Mouse (Mus musculus): ENCODE measurements around the gene Nsun2. TPM values are rescaled to one million over a fixed set of nuclear protein-coding genes. Genes with fewer than 3 reads are reported as not detected.
"Not testable (repeated sequence)": the region's sequence is repeated elsewhere in the genome, so short reads cannot be mapped to it uniquely, and the experiment has no call there.

Gene Nsun2
- polyA plus RNA-seq, 1 experiment from 2014 or later: 82.0 TPM

GRCm38 (mm10) chr13:69562654-69563574, 29.4 kb downstream of the Nsun2 start:
- Histone ChIP-seq H3K4me3 (replicated peaks; ENCODE audit: low read depth, low read length) (no peak overlapping the region), H3K27ac (no peak overlapping the region), H3K4me1 (replicated peaks; ENCODE audit: insufficient read depth, low read length) (0 out of 2 replicates have a peak, but pooled peaks cover 3% of the 10 kb centered on the region), H3K9me3 (replicated peaks; ENCODE audit: low read length) (no peaks in the 10 kb centered on the region), H3K36me3 (ENCODE audit: insufficient read depth, low read length) (no peaks in the 10 kb centered on the region), H3K9ac (ENCODE audit: low read depth, low read length) (no peak overlapping the region), H3K27me3 (ENCODE audit: insufficient read depth, low read length) (no peaks in the 10 kb centered on the region), H3K4me2 (ENCODE audit: low read length) (no peak overlapping the region)
- peak; percentile 55 for DNase-seq (ENCODE audit: low spot score)
- TF ChIP-seq CTCF (IDR thresholded peaks at IDR 0.05; ENCODE audit: low read depth): no peak
- peak; percentile 69 for ATAC-seq (replicated peaks; ENCODE audit: low FRiP score, low read depth)
- WGBS: 35% methylated on average over 12 of the region's 12 CpGs

- WGBS: 36% methylated on average over 3 of the region's 3 CpGs
- Histone ChIP-seq H3K27ac (no peak overlapping the region), H3K27me3 (ENCODE audit: insufficient read depth, low read length) (no peaks in the 10 kb centered on the region), H3K36me3 (ENCODE audit: insufficient read depth, low read length) (no peaks in the 10 kb centered on the region), H3K4me3 (replicated peaks; ENCODE audit: low read depth, low read length) (no peak overlapping the region), H3K9ac (ENCODE audit: low read depth, low read length) (no peak overlapping the region), H3K4me1 (replicated peaks; ENCODE audit: insufficient read depth, low read length) (0 out of 2 replicates have a peak, but pooled peaks cover 3% of the 10 kb centered on the region), H3K9me3 (replicated peaks; ENCODE audit: low read length) (no peaks in the 10 kb centered on the region), H3K4me2 (ENCODE audit: low read length) (no peak overlapping the region)
- no peak for TF ChIP-seq CTCF (IDR thresholded peaks at IDR 0.05; ENCODE audit: low read depth)
- DNase-seq (ENCODE audit: low spot score): no peak
- ATAC-seq (replicated peaks; ENCODE audit: low FRiP score, low read depth): no peak
These were observed 30.4 kb downstream of the Nsun2 start for GRCm38 (mm10) chr13:69563905-69564304.

DNA sequence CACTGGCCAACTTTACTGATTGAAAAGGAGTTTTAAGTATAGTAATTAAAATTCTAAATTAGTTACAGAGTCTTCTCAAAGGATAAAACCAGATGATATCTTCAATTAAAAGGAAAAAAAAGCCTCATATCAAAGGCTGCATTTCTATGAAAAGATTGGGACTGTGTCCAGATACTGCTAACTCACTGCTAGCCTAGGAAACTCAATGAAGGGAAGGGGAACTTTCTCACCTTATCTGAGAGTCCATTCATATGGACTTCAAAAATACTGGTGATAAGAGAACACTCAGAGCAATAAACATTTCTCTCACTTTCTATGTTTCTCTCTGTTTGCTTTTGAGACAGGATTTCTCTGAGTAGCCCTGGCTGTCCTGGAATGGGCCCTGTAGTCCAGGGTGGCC, 31.0 kb downstream of the Nsun2 start:
- Histone ChIP-seq H3K27me3 (ENCODE audit: insufficient read depth, low read length) (no peaks in the 10 kb centered on the region), H3K9me3 (replicated peaks; ENCODE audit: low read length) (no peaks in the 10 kb centered on the region), H3K4me1 (replicated peaks; ENCODE audit: insufficient read depth, low read length) (0 out of 2 replicates have a peak, but pooled peaks cover 3% of the 10 kb centered on the region), H3K27ac (no peak overlapping the region), H3K4me2 (ENCODE audit: low read length) (no peak overlapping the region), H3K4me3 (replicated peaks; ENCODE audit: low read depth, low read length) (no peak overlapping the region), H3K36me3 (ENCODE audit: insufficient read depth, low read length) (no peaks in the 10 kb centered on the region), H3K9ac (ENCODE audit: low read depth, low read length) (no peak overlapping the region)
- no peak for TF ChIP-seq CTCF (IDR thresholded peaks at IDR 0.05; ENCODE audit: low read depth)
- no peak for DNase-seq (ENCODE audit: low spot score)
- ATAC-seq (replicated peaks; ENCODE audit: low FRiP score, low read depth): no peak

DNA sequence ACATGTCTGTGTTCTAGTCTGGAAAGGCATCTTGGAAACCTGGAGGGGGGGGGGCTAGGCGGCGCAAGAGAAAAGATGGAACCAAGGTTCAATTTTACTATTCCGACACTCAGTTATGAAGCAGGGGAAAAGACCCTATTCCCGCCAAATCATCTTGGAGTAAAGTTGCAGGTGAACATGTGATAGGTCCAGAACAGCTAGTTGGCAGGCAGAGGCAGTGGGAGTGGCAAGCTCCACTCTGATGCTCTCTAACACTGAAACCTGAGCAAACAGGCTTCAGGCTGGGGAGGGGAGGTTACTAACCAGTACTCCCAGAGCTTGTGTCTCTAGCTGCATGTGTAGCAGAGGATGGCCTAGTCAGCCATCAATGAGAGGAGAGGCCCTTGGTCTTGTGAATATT, 31.9 kb downstream of the Nsun2 start:
- not testable (repeated sequence) for H3K36me3 ChIP-seq (ENCODE audit: insufficient read depth, low read length); H3K27me3 ChIP-seq (ENCODE audit: insufficient read depth, low read length); H3K4me1 ChIP-seq (replicated peaks; ENCODE audit: insufficient read depth, low read length); H3K27ac ChIP-seq; ATAC-seq (replicated peaks; ENCODE audit: low FRiP score, low read depth); H3K4me3 ChIP-seq (replicated peaks; ENCODE audit: low read depth, low read length); DNase-seq (ENCODE audit: low spot score); H3K9me3 ChIP-seq (replicated peaks; ENCODE audit: low read length); H3K4me2 ChIP-seq (ENCODE audit: low read length); H3K9ac ChIP-seq (ENCODE audit: low read depth, low read length)
- 96% methylated on average over 4 of the region's 4 CpGs for WGBS

- no peaks in the 10 kb centered on the region for H3K4me1 ChIP-seq (replicated peaks; ENCODE audit: insufficient read depth, low read length)
- TF ChIP-seq CTCF (IDR thresholded peaks at IDR 0.05; ENCODE audit: low read depth): no peak
- no peak overlapping the region for H3K9ac ChIP-seq (ENCODE audit: low read depth, low read length)
- H3K4me3 ChIP-seq (replicated peaks; ENCODE audit: low read depth, low read length): no peak overlapping the region
- no peak overlapping the region for H3K4me2 ChIP-seq (ENCODE audit: low read length)
- H3K27ac ChIP-seq: no peak overlapping the region
- H3K36me3 ChIP-seq (ENCODE audit: insufficient read depth, low read length): no peaks in the 10 kb centered on the region
- ATAC-seq (replicated peaks; ENCODE audit: low FRiP score, low read depth) (peak; percentile 85), DNase-seq (ENCODE audit: low spot score) (no peak)
- 85% methylated on average over 9 of the region's 9 CpGs for WGBS
- H3K27me3 ChIP-seq (ENCODE audit: insufficient read depth, low read length): no peaks in the 10 kb centered on the region
- H3K9me3 ChIP-seq (replicated peaks; ENCODE audit: low read length): no peaks in the 10 kb centered on the region
These were observed 35.7 kb downstream of the Nsun2 start for GRCm38 (mm10) chr13:69569201-69569600.

DNA sequence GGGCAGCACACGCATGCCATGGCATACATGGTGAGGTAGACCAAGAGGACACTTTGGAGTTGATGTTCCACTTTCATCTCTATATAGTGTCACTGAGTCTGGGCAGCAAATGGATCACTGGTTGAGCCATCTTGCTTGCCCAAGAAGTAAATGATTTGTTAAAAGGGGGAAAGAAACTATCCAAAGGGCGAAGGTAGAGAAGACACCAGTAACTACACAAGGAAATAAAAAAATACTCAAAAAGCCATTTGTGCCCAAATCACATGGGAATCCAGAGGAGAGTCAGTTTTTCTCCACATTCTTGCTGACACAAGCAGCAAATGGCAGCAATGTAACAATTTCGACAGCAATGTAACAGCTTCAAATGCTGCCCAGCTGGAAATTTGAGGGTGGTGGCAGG, 39.0 kb downstream of the Nsun2 start:
- H3K36me3 ChIP-seq (ENCODE audit: insufficient read depth, low read length): no peaks in the 10 kb centered on the region
- no peaks in the 10 kb centered on the region for H3K4me1 ChIP-seq (replicated peaks; ENCODE audit: insufficient read depth, low read length)
- H3K27ac ChIP-seq: no peak overlapping the region
- no peak overlapping the region for H3K9ac ChIP-seq (ENCODE audit: low read depth, low read length)
- H3K27me3 ChIP-seq (ENCODE audit: insufficient read depth, low read length): no peaks in the 10 kb centered on the region
- H3K4me2 ChIP-seq (ENCODE audit: low read length): no peak overlapping the region
- TF ChIP-seq CTCF (IDR thresholded peaks at IDR 0.05; ENCODE audit: low read depth): no peak
- 90% methylated on average over 3 of the region's 3 CpGs for WGBS
- DNase-seq (ENCODE audit: low spot score) (no peak), ATAC-seq (replicated peaks; ENCODE audit: low FRiP score, low read depth) (no peak)
- H3K9me3 ChIP-seq (replicated peaks; ENCODE audit: low read length): no peaks in the 10 kb centered on the region
- H3K4me3 ChIP-seq (replicated peaks; ENCODE audit: low read depth, low read length): no peak overlapping the region
